Mouse (Mus musculus) liver, postnatal 0 days (tissue): ENCODE results near the gene Sipa1l3. TPM values are rescaled to one million over a fixed set of nuclear protein-coding genes. Genes with fewer than 3 reads are reported as not detected.

Source experiments
- ATAC-seq: fragments of 200-750 bp; cut with Nextera tagmentation; 2 replicates; pipeline ENCODE4 v1.8.0; 2017; ENCODE audit warnings: mild to moderate bottlenecking, moderate library complexity
- DNase-seq: peaks from one replicate; pipeline ENCODE4 v3.0.0-alpha.2; 2016
- H3K27ac ChIP-seq: fragments of 300-500 bp; sonication (generic); 2 replicates; pipeline ENCODE4 v1.5.1; 2014; ENCODE audit warnings: antibody characterized with exemption, moderate library complexity, mild to moderate bottlenecking, low read depth
- H3K27me3 ChIP-seq: fragments of 300-500 bp; sonication (generic); 2 replicates; pipeline ENCODE4 v1.6.1; 2014; ENCODE audit warnings: low read length, control low read depth, mixed read lengths; ENCODE audit not compliant: insufficient read depth
- H3K36me3 ChIP-seq: fragments of 300-500 bp; sonication (generic); replicated peaks from 2 replicates; pipeline ENCODE4 v1.6.1; 2014; ENCODE audit warnings: mild to moderate bottlenecking, control low read depth, low read length, moderate library complexity, mixed read lengths; ENCODE audit not compliant: insufficient read depth
- H3K4me1 ChIP-seq: fragments of 300-500 bp; sonication (generic); 2 replicates; pipeline ENCODE4 v1.6.1; 2014; ENCODE audit warnings: antibody characterized with exemption, mild to moderate bottlenecking, control low read depth; ENCODE audit not compliant: insufficient read depth
- H3K4me2 ChIP-seq: fragments of 300-500 bp; sonication (generic); 2 replicates; pipeline ENCODE4 v1.6.1; 2014; ENCODE audit warnings: low read depth, mild to moderate bottlenecking, low read length, moderate library complexity, mixed read lengths
- H3K4me3 ChIP-seq: fragments of 300-500 bp; sonication (generic); 2 replicates; pipeline ENCODE4 v1.5.1; 2014; ENCODE audit warnings: low read depth, low read length
- H3K9ac ChIP-seq: fragments of 300-500 bp; sonication (generic); replicated peaks from 2 replicates; pipeline ENCODE4 v1.6.1; 2014; ENCODE audit warnings: mild to moderate bottlenecking, moderate library complexity
- H3K9me3 ChIP-seq: fragments of 300-500 bp; sonication (generic); 2 replicates; pipeline ENCODE4 v1.6.1; 2016; ENCODE audit warnings: mild to moderate bottlenecking, control low read depth, low read length, mixed read lengths
- CTCF ChIP-seq: sonication (generic); IDR thresholded peaks from 2 replicates; pipeline ENCODE4 v1.5.1; 2016; ENCODE audit warnings: antibody characterized with exemption, low read depth
- EP300 ChIP-seq: IDR thresholded peaks from 2 replicates; pipeline ENCODE4 v1.6.1; 2016; ENCODE audit warnings: antibody characterized with exemption, low read depth, mild to moderate bottlenecking
- WGBS: fragments of 180-500 bp; shearing (Covaris S2); extraction: QIAGEN DNeasy Blood & Tissue Kit; methylation state at CpG from one replicate; pipeline ENCODE4 v1.1.7; 2014; ENCODE audit not compliant: insufficient replicate concordance; 5-methylcytosine and 5-hydroxymethylcytosine counted together
- polyA plus RNA-seq: library from polyadenylated mRNA; unstranded; fragments of >200 nt; fragmentation: Nextera tagmentation; extraction: Ambion mirVana; gene quantifications from 2 replicates; pipeline ENCODE4 v1.2.1, GENCODE M21; 2015

The Sipa1l3 gene
- 1.6 and 1.7 TPM in 2 replicates for polyA plus RNA-seq

DNA sequence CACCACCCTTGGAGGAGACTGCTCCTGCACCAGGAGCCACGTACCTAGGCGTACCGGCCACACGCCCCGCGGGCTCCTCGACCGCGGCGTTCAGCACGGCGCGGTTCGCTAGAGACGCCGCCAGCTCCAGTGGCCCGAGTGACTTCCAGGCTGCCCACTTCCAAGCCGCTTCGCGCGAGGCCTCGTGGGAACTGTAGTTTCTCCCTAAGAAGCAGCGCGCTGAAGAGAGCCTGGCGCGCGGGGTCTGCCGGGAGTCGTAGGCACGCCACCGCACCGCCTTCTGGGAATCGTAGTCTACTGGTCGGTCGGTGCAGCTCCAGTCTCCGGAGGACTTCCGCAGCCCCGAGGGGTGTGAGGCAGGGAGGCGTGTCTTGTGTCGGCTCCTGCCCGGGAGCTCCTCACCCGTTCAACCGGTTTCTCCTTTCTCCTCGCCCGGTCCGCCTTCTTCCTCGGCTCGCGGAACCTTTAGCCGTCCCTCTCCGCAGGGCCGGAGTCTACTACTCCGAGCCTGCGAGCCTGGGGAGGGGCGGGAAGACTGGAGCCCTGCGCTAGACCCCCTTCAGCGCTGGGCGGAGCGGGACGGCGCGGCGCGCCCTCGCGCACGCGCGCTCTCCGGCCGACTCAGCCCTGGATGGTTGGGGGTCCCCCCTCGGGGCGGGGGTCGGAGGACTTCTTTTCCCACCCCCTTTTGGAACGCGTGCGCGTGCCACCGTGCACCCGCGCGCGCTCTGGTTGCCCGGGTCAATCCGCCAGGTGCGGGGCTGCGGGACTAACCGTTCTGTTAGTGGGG is at the start of gene Sipa1l3:
Sipa1l3 (minus strand) TSS at position 221 of the 790 bp plus-strand sequence.
- H3K36me3 ChIP-seq = no peaks in the 10 kb centered on the region
- peaks cover 6% of the 10 kb centered on the region for H3K4me1 ChIP-seq
- peak within 1 kb of the TSS; percentile 87 for H3K4me3 ChIP-seq
- no peak within 1 kb of the TSS for H3K27ac ChIP-seq
- ATAC-seq = peak; percentile 99
- peak; percentile 95 for DNase-seq
- H3K9ac ChIP-seq = peak within 1 kb of the TSS; percentile 76
- WGBS = under 1% methylated on average over 73 of the region's 88 CpGs
- peak within 1 kb of the TSS; percentile 92 for H3K4me2 ChIP-seq
- H3K9me3 ChIP-seq = no peaks in the 10 kb centered on the region
- no peaks in the 10 kb centered on the region for H3K27me3 ChIP-seq
- no peak for TF ChIP-seq EP300
- TF ChIP-seq CTCF = no peak

DNA sequence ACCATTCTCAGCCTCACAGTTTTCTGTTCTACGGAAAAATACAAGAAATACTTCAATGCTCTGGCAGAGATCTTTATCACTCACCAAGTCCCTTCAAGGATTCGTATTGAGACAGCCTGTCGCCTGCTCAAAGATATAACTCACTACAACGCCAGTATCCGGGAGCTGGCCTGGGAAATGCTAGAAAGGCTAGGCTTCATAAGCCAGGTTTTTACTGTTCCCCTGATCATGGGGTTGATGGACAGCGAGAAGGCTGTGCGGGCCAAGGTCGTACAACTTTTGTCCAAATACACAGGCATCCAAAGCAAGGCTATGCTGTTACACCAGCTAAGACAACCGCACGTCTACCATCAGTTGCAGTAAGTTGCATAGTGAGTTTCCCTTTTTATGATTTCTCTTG is 44.6 kb upstream of the Sipa1l3 start:
- DNase-seq (no peak), ATAC-seq (no peak)
- no peaks in the 10 kb centered on the region for H3K4me1 ChIP-seq
- no peak overlapping the region for H3K4me3 ChIP-seq
- no peak overlapping the region for H3K4me2 ChIP-seq
- no peak overlapping the region for H3K9ac ChIP-seq
- no peaks in the 10 kb centered on the region for H3K9me3 ChIP-seq
- H3K27me3 ChIP-seq = no peaks in the 10 kb centered on the region
- TF ChIP-seq CTCF (no peak), EP300 (no peak)
- no peak overlapping the region for H3K27ac ChIP-seq
- H3K36me3 ChIP-seq = no peaks in the 10 kb centered on the region
- 82% methylated on average over 10 of the region's 10 CpGs for WGBS

DNA sequence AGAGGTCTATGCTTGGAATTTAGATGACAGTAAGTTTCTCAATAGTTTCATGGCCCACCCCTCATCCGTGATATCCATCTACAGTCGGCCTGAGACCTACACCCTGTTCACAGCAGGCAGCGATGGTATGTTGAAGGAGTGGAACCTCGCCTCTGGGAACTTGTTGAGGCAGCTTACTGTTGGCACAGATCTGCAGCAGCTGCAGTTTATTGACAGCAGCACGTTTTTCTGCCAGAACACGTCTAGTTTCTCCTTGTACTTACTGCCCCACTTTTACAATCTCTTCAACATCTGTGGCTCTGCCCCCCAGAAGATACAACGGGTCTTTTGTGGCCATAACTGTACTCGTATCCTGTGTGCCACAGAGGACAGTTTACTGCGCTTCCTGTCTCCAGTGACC is 42.6 kb upstream of the Sipa1l3 start:
- Histone ChIP-seq H3K4me2 (no peak overlapping the region), H3K27ac (no peak overlapping the region), H3K27me3 (no peaks in the 10 kb centered on the region), H3K36me3 (no peaks in the 10 kb centered on the region), H3K9ac (no peak overlapping the region), H3K4me3 (no peak overlapping the region), H3K9me3 (no peaks in the 10 kb centered on the region), H3K4me1 (no peaks in the 10 kb centered on the region)
- TF ChIP-seq CTCF = no peak
- TF ChIP-seq EP300 = no peak
- no peak for ATAC-seq
- no peak for DNase-seq
- 66% methylated on average over 9 of the region's 9 CpGs for WGBS

DNA sequence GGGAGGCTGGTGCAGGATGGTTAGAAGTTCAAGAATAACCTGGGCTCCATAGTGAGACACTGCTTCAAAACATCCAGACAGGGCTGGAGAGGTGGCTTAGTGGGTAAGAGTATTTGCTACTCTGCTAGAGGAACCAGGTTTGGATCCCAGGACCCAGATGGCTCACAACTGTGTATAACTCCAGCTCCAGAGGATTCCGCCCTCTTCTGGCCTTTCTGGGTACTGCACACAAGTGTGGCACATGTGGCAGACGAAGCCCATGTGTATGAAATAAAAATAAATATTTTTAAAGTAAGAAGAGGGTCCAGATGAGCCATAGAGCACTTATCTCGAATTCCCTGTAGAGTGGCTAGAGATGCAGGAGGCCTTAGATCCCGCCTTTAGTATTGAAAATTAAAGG is 40.8 kb upstream of the Sipa1l3 start:
- H3K4me3 ChIP-seq = no peak overlapping the region
- no peak overlapping the region for H3K4me2 ChIP-seq
- no peak overlapping the region for H3K27ac ChIP-seq
- H3K4me1 ChIP-seq = no peaks in the 10 kb centered on the region
- H3K9me3 ChIP-seq = no peaks in the 10 kb centered on the region
- no peak for TF ChIP-seq EP300
- TF ChIP-seq CTCF = peak; percentile 58
- H3K36me3 ChIP-seq = no peaks in the 10 kb centered on the region
- H3K9ac ChIP-seq = no peak overlapping the region
- DNase-seq = peak; percentile 29
- 57% methylated on average over 4 of the region's 4 CpGs for WGBS
- H3K27me3 ChIP-seq = no peaks in the 10 kb centered on the region
- no peak for ATAC-seq

DNA sequence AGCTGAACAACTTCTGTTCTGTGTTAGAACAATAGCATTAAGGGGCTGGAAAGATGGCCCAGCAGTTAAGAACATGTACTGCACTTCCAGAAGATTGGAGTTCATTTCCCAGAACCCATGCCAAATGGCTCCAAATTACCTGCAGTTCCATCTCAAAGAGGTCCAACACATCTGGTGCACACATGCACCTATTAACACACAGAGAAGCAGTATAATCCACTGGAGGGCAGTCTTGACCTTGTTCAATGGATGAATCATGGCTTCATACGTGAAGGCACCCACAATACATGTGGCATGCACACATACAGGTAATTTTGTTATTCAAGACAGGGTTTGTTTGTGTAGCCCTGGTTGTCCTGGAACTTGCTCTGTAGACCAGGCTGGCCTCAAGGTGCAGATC is 40.3 kb upstream of the Sipa1l3 start:
- Histone ChIP-seq H3K27ac (no peak overlapping the region), H3K4me3 (no peak overlapping the region), H3K4me2 (no peak overlapping the region), H3K27me3 (no peaks in the 10 kb centered on the region), H3K4me1 (no peaks in the 10 kb centered on the region), H3K9ac (no peak overlapping the region), H3K9me3 (no peaks in the 10 kb centered on the region), H3K36me3 (no peaks in the 10 kb centered on the region)
- DNase-seq (no peak), ATAC-seq (no peak)
- no peak for TF ChIP-seq EP300
- 0 out of 2 replicates have a peak, but pooled peaks have one; percentile 14 for TF ChIP-seq CTCF
- WGBS = 69% methylated on average over 1 of the region's 1 CpGs

DNA sequence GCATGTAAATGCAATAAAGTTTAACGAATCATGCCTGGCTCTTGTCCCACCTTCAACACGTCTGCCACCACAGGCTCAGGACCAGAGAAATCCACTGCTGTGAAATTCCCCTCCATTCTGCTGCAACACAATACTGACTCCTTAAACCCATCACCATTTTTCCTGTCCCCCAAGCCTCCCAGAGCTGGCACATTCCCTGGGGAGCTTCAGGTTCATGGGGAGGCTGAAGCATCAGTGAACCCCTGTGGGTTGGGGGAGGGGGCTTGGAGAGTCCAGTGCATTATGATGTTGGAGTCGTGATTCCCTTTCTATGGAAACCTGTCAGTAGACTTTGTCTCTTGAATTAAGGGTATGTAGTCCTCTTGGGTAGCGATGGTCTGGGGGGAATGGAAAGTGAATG is 37.8 kb upstream of the Sipa1l3 start:
- Histone ChIP-seq H3K27me3 (no peaks in the 10 kb centered on the region), H3K27ac (no peak overlapping the region), H3K36me3 (no peaks in the 10 kb centered on the region), H3K4me2 (no peak overlapping the region), H3K4me1 (no peaks in the 10 kb centered on the region), H3K4me3 (no peak overlapping the region), H3K9ac (no peak overlapping the region), H3K9me3 (no peaks in the 10 kb centered on the region)
- WGBS = 71% methylated on average over 4 of the region's 4 CpGs
- ATAC-seq (no peak), DNase-seq (no peak)
- TF ChIP-seq CTCF (no peak), EP300 (no peak)
